11 mouse cellular contexts compared by ENCODE assay signal in genomic region chr5:28124321-28125230, GRCm38 (mm10). TPM values are rescaled to one million over a fixed set of nuclear protein-coding genes. Genes with fewer than 3 reads are reported as not detected.
DNase-seq lines count a peak whose midpoint lies in the region; ATAC-seq and TF ChIP-seq lines count a peak whose summit lies in the region.
"Had no signal": no experiment of that assay in that cellular context is flagged by ENCODE, and none has a peak within 500 bp of the region (broad histone marks: within the 10 kb centered on the region; RNA-seq: fewer than 3 reads in every experiment).

No protein-coding gene starts in this region.

- no peak; the same call in 1 of the 2 replicates for ATAC-seq in kidney, postnatal 0 days (replicated peaks; ENCODE audit: low FRiP score, low read depth)
- ATAC-seq in embryonic facial prominence, embryonic 11.5 days (replicated peaks; ENCODE audit: insufficient number of reproducible peaks, low FRiP score, low TSS enrichment, low read depth) = peak; percentile 46; the same call in 1 of the 2 replicates
- peak; percentile 35; the same call in 1 of the 2 replicates for ATAC-seq in hindbrain, embryonic 14.5 days (ENCODE audit: low FRiP score)
- ATAC-seq in neural tube, embryonic 15.5 days (ENCODE audit: low FRiP score) = no peak
- ATAC-seq: Patski had no signal

- no peak overlapping the region for H3K27ac ChIP-seq in kidney, postnatal 0 days
- H3K27ac ChIP-seq in embryonic facial prominence, embryonic 11.5 days (replicated peaks; ENCODE audit: low read depth, low read length) = no peak overlapping the region
- peak overlapping the region; percentile 73 for H3K27ac ChIP-seq in hindbrain, embryonic 14.5 days
- H3K27ac ChIP-seq in neural tube, embryonic 15.5 days (replicated peaks) = no peak overlapping the region

- no peaks in the 10 kb centered on the region for H3K9me3 ChIP-seq in kidney, postnatal 0 days (replicated peaks; ENCODE audit: low read length)
- no peaks in the 10 kb centered on the region for H3K9me3 ChIP-seq in embryonic facial prominence, embryonic 11.5 days (replicated peaks; ENCODE audit: control insufficient read depth, low read length)
- no peaks in the 10 kb centered on the region for H3K9me3 ChIP-seq in hindbrain, embryonic 14.5 days (ENCODE audit: control insufficient read depth, low read length)
- H3K9me3 ChIP-seq in neural tube, embryonic 15.5 days (replicated peaks) = no peaks in the 10 kb centered on the region

- 0 out of 2 replicates have a peak overlapping the region, but pooled peaks have one; percentile 8 for H3K4me2 ChIP-seq in kidney, postnatal 0 days (ENCODE audit: low read length)
- no peak overlapping the region for H3K4me2 ChIP-seq in embryonic facial prominence, embryonic 11.5 days (ENCODE audit: low read depth, low read length)
- peak overlapping the region; percentile 40 for H3K4me2 ChIP-seq in hindbrain, embryonic 14.5 days (replicated peaks)
- H3K4me2 ChIP-seq in neural tube, embryonic 15.5 days = peak overlapping the region; percentile 20; the same call in 1 of the 2 replicates

- WGBS in kidney, postnatal 0 days = 5% methylated on average over 28 of the region's 28 CpGs
- WGBS in embryonic facial prominence, embryonic 11.5 days = 3% methylated on average over 28 of the region's 28 CpGs
- WGBS in hindbrain, embryonic 14.5 days = 3% methylated on average over 28 of the region's 28 CpGs
- WGBS in neural tube, embryonic 15.5 days = 3% methylated on average over 28 of the region's 28 CpGs

- no peak overlapping the region for H3K9ac ChIP-seq in kidney, postnatal 0 days (ENCODE audit: low read depth, low read length)
- no peak overlapping the region for H3K9ac ChIP-seq in embryonic facial prominence, embryonic 11.5 days (replicated peaks; ENCODE audit: low read length)
- H3K9ac ChIP-seq in hindbrain, embryonic 14.5 days = peak overlapping the region; percentile 20; the same call in 1 of the 2 replicates
- no peak overlapping the region for H3K9ac ChIP-seq in neural tube, embryonic 15.5 days (replicated peaks)

- peaks cover 61% of the 10 kb centered on the region for H3K27me3 ChIP-seq in kidney, postnatal 0 days (ENCODE audit: insufficient read depth, low read length)
- H3K27me3 ChIP-seq in embryonic facial prominence, embryonic 11.5 days (ENCODE audit: control insufficient read depth, insufficient read depth, low read length) = peaks cover 68% of the 10 kb centered on the region
- H3K27me3 ChIP-seq in hindbrain, embryonic 14.5 days (ENCODE audit: control insufficient read depth, insufficient read depth, low read length) = peaks cover 91% of the 10 kb centered on the region
- peaks cover 84% of the 10 kb centered on the region for H3K27me3 ChIP-seq in neural tube, embryonic 15.5 days (replicated peaks)

- no peak overlapping the region for H3K4me3 ChIP-seq in kidney, postnatal 0 days (replicated peaks; ENCODE audit: low read depth, low read length)
- H3K4me3 ChIP-seq in embryonic facial prominence, embryonic 11.5 days (ENCODE audit: low read depth, low read length) = no peak overlapping the region
- H3K4me3 ChIP-seq in hindbrain, embryonic 14.5 days (replicated peaks; ENCODE audit: low read length) = 0 out of 2 replicates have a peak overlapping the region, but pooled peaks have one; percentile 0
- H3K4me3 ChIP-seq in neural tube, embryonic 15.5 days (replicated peaks) = no peak overlapping the region

- no peaks in the 10 kb centered on the region for H3K36me3 ChIP-seq in kidney, postnatal 0 days (ENCODE audit: insufficient read depth, low read length)
- no peaks in the 10 kb centered on the region for H3K36me3 ChIP-seq in embryonic facial prominence, embryonic 11.5 days (replicated peaks; ENCODE audit: control insufficient read depth, insufficient read depth, low read depth, low read length)
- H3K36me3 ChIP-seq in hindbrain, embryonic 14.5 days (replicated peaks; ENCODE audit: control insufficient read depth, insufficient read depth) = no peaks in the 10 kb centered on the region
- H3K36me3 ChIP-seq in neural tube, embryonic 15.5 days = no peaks in the 10 kb centered on the region

- no peak for TF ChIP-seq CTCF in kidney, postnatal 0 days (IDR thresholded peaks at IDR 0.05; ENCODE audit: low read depth)

- no peak for DNase-seq in kidney, postnatal 0 days (ENCODE audit: low spot score)
- DNase-seq in kidney, adult 9 months = no peak
- DNase-seq in embryonic facial prominence, embryonic 11.5 days (ENCODE audit: low spot score) = peak; percentile 9
- no peak for DNase-seq in hindbrain, embryonic 14.5 days (ENCODE audit: low spot score)
- DNase-seq in left cerebral cortex, adult 18-20 months (ENCODE audit: low spot score in 2 of 2) = no peak
- no peak for DNase-seq in T-cell, adult 2 months (ENCODE audit: low spot score)
- DNase-seq: layer of hippocampus, adult 9-11 months; thymus, adult 2 months had no signal

- H3K4me1 ChIP-seq in kidney, postnatal 0 days (replicated peaks; ENCODE audit: insufficient read depth, low read length) = no peaks in the 10 kb centered on the region; the same call in 1 of the 2 replicates
- no peaks in the 10 kb centered on the region for H3K4me1 ChIP-seq in embryonic facial prominence, embryonic 11.5 days (ENCODE audit: control insufficient read depth, insufficient read depth, low read length)
- H3K4me1 ChIP-seq in hindbrain, embryonic 14.5 days (replicated peaks; ENCODE audit: control insufficient read depth, insufficient read depth, low read length) = peaks cover 4% of the 10 kb centered on the region; the same call in 1 of the 2 replicates
- peaks cover 13% of the 10 kb centered on the region; the same call in 1 of the 2 replicates for H3K4me1 ChIP-seq in neural tube, embryonic 15.5 days

RNA-seq across cellular contexts. Expression of gene En2, which starts 40.9 kb away (rescaled TPM):
- 0.08 TPM in 1 of 2 replicates, not detected in the other for polyA plus RNA-seq in kidney, postnatal 0 days (2015; fragmentation: Nextera tagmentation; extraction: Ambion mirVana)
- 0.22 TPM in 1 of 2 replicates, not detected in the other for polyA plus RNA-seq in embryonic facial prominence, embryonic 11.5 days (2014; fragmentation: Nextera tagmentation; extraction: Ambion mirVana)
- polyA plus RNA-seq in hindbrain, embryonic 14.5 days (2014; fragmentation: Nextera tagmentation; extraction: Ambion mirVana) = 0.07 and 0.98 TPM in 2 replicates
- not detected in 2 replicates for polyA plus RNA-seq in neural tube, embryonic 15.5 days (2015; fragmentation: Nextera tagmentation; extraction: Ambion mirVana)
- total RNA-seq in left cerebral cortex, adult 18-20 months (2021) = under 1 TPM; 0.23 to 0.35 TPM
- polyA plus RNA-seq: lung, embryonic 16.5 days had no signal

RNA-seq across cellular contexts. Expression of gene Insig1, which starts 53.4 kb away (rescaled TPM):
- polyA plus RNA-seq in kidney, postnatal 0 days (2015; fragmentation: Nextera tagmentation; extraction: Ambion mirVana) = 44.3 and 48.7 TPM in 2 replicates
- polyA plus RNA-seq in embryonic facial prominence, embryonic 11.5 days (2014; fragmentation: Nextera tagmentation; extraction: Ambion mirVana) = 89.2 and 95.2 TPM in 2 replicates
- polyA plus RNA-seq in hindbrain, embryonic 14.5 days (2014; fragmentation: Nextera tagmentation; extraction: Ambion mirVana) = 79.0 and 92.6 TPM in 2 replicates
- polyA plus RNA-seq in neural tube, embryonic 15.5 days (2015; fragmentation: Nextera tagmentation; extraction: Ambion mirVana) = 62.8 and 71.6 TPM in 2 replicates
- total RNA-seq in left cerebral cortex, adult 18-20 months (2021) = 100 to 1,000 TPM in 1 of 2 experiments, 10 to 100 TPM in 1; 80.7 to 104 TPM

Comparison
In these comparisons a context has a peak if more than half of its experiments do, and no peak if none do; other contexts are left out.
1. ATAC-seq: peak in embryonic facial prominence, embryonic 11.5 days (single experiment) and hindbrain, embryonic 14.5 days (single experiment); none in kidney, postnatal 0 days (single experiment) and neural tube, embryonic 15.5 days (single experiment).